Mouse (Mus musculus) spleen, postnatal 36 days (tissue): ENCODE data around the gene Car9.
"Not testable (repeated sequence)": the region's sequence is repeated elsewhere in the genome, so short reads cannot be mapped to it uniquely, and the experiment has no call there.

Experiments
- DNase-seq, 2 experiments: peaks; one replicate each; pipeline ENCODE4 v3.0.0; 2022; ENCODE audit warnings: low spot score in 2 of 2, mixed read lengths in 1 of 2

Car9 gene

GRCm38 (mm10) chr4:43506536-43507185 lies at the start of gene Car9:
Gene Car9 (plus strand): TSS chr4:43506966.
- DNase-seq: no peak

- DNase-seq: peak; percentile 88 to 89
These were observed 49.6 kb upstream of the Car9 start for GRCm38 (mm10) chr4:43457124-43457523.

- no peak for DNase-seq
These were observed 43.7 kb upstream of the Car9 start for GRCm38 (mm10) chr4:43463102-43463501.

- DNase-seq: peak; percentile 33 to 40
These were observed 40.8 kb upstream of the Car9 start for GRCm38 (mm10) chr4:43465935-43466334.

GRCm38 (mm10) chr4:43466872-43467271 lies 39.9 kb upstream of the Car9 start:
- DNase-seq: no peak

- DNase-seq: peak in 1 of 2 experiments; percentile 38
These were observed 36.5 kb upstream of the Car9 start for GRCm38 (mm10) chr4:43470301-43470700.

GRCm38 (mm10) chr4:43473636-43474035 lies 33.1 kb upstream of the Car9 start:
- peak; percentile 59 to 69 for DNase-seq

GRCm38 (mm10) chr4:43476604-43477003 lies 30.2 kb upstream of the Car9 start:
- peak; percentile 62 to 70 for DNase-seq

GRCm38 (mm10) chr4:43477857-43478533 lies 28.8 kb upstream of the Car9 start:
- peak; percentile 92 to 93 for DNase-seq

GRCm38 (mm10) chr4:43478534-43478858 lies 28.3 kb upstream of the Car9 start:
- DNase-seq: no peak

- DNase-seq: peak; percentile 74 to 86
These were observed 27.6 kb upstream of the Car9 start for GRCm38 (mm10) chr4:43478906-43479832.

- no peak for DNase-seq
These were observed 25.8 kb upstream of the Car9 start for GRCm38 (mm10) chr4:43480985-43481384.

- peak; percentile 46 to 58 for DNase-seq
These were observed 24.8 kb upstream of the Car9 start for GRCm38 (mm10) chr4:43481894-43482456.

GRCm38 (mm10) chr4:43482591-43482990 lies 24.2 kb upstream of the Car9 start:
- DNase-seq: no peak

- DNase-seq: peak; percentile 60 to 66
These were observed 23.2 kb upstream of the Car9 start, which contains the start of gene Sit1 for GRCm38 (mm10) chr4:43483535-43484091. Gene Sit1 (minus strand): TSS chr4:43483734.

GRCm38 (mm10) chr4:43485666-43486065 lies 21.1 kb upstream of the Car9 start:
- not testable (repeated sequence) for DNase-seq

GRCm38 (mm10) chr4:43489611-43490010 lies 17.2 kb upstream of the Car9 start:
- no peak for DNase-seq

- DNase-seq: no peak
These were observed 16.0 kb upstream of the Car9 start for GRCm38 (mm10) chr4:43490801-43491200.

- no peak for DNase-seq
These were observed 14.5 kb upstream of the Car9 start for GRCm38 (mm10) chr4:43492101-43492820.

GRCm38 (mm10) chr4:43492821-43493185 lies 14.0 kb upstream of the Car9 start, which contains the start of gene Ccdc107:
Gene Ccdc107 (plus strand): TSS chr4:43492900.
- DNase-seq: peak; percentile 95 to 96
